Mouse (Mus musculus) neural tube, embryonic 15.5 days (tissue): ENCODE measurements at regions not wholly inside any gene's neighbourhood (a gene's known extent, or its start where the extent isn't known, plus 50 kb on each side); places are given as distances from the start of the nearest gene placed in this dataset.

Source experiments
- ATAC-seq: fragments of 200-750 bp; cut with Nextera tagmentation; 2 replicates; pipeline ENCODE4 v1.8.0; 2017; ENCODE audit warnings: mild to moderate bottlenecking, moderate TSS enrichment, moderate library complexity; ENCODE audit not compliant: low FRiP score
- H3K27ac ChIP-seq: fragments of 300-500 bp; sonication (generic); replicated peaks from 2 replicates; pipeline ENCODE4 v1.5.1; 2015; ENCODE audit warnings: mild to moderate bottlenecking, inconsistent platforms
- H3K27me3 ChIP-seq: fragments of 300-500 bp; sonication (generic); replicated peaks from 2 replicates; pipeline ENCODE4 v1.6.1; 2015; ENCODE audit warnings: inconsistent platforms
- H3K36me3 ChIP-seq: fragments of 300-500 bp; sonication (generic); 2 replicates; pipeline ENCODE4 v1.6.1; 2015; ENCODE audit warnings: inconsistent platforms
- H3K4me1 ChIP-seq: fragments of 300-500 bp; sonication (generic); 2 replicates; pipeline ENCODE4 v1.6.1; 2015; ENCODE audit warnings: inconsistent platforms
- H3K4me2 ChIP-seq: fragments of 300-500 bp; sonication (generic); 2 replicates; pipeline ENCODE4 v1.6.1; 2015; ENCODE audit warnings: inconsistent platforms, mild to moderate bottlenecking, moderate library complexity
- H3K4me3 ChIP-seq: fragments of 300-500 bp; sonication (generic); replicated peaks from 2 replicates; pipeline ENCODE4 v1.5.1; 2015; ENCODE audit warnings: mild to moderate bottlenecking, inconsistent platforms
- H3K9ac ChIP-seq: fragments of 300-500 bp; sonication (generic); replicated peaks from 2 replicates; pipeline ENCODE4 v1.6.1; 2015; ENCODE audit warnings: mild to moderate bottlenecking, inconsistent platforms
- H3K9me3 ChIP-seq: fragments of 300-500 bp; sonication (generic); replicated peaks from 2 replicates; pipeline ENCODE4 v1.6.1; 2016; ENCODE audit warnings: inconsistent platforms
- WGBS: fragments of 180-500 bp; shearing (Covaris S2); methylation state at CpG from one replicate; pipeline ENCODE4 v1.1.7; 2015; ENCODE audit warnings: mixed read lengths; 5-methylcytosine and 5-hydroxymethylcytosine counted together

GRCm38 (mm10) chr1:128767991-128768390, 175.9 kb upstream of the Cxcr4 start:
- Histone ChIP-seq H3K27ac (no peak overlapping the region), H3K36me3 (no peaks in the 10 kb centered on the region), H3K4me2 (no peak overlapping the region), H3K9me3 (no peaks in the 10 kb centered on the region), H3K4me1 (no peaks in the 10 kb centered on the region), H3K4me3 (no peak overlapping the region), H3K27me3 (0 out of 2 replicates have a peak, but pooled peaks cover 4% of the 10 kb centered on the region), H3K9ac (no peak overlapping the region)
- no peak for ATAC-seq
- WGBS = 97% methylated on average over 6 of the region's 6 CpGs

- no peaks in the 10 kb centered on the region for H3K9me3 ChIP-seq
- H3K36me3 ChIP-seq = no peaks in the 10 kb centered on the region
- 92% methylated on average over 3 of the region's 3 CpGs for WGBS
- no peak overlapping the region for H3K27ac ChIP-seq
- no peak for ATAC-seq
- 0 out of 2 replicates have a peak, but pooled peaks cover 4% of the 10 kb centered on the region for H3K27me3 ChIP-seq
- H3K4me2 ChIP-seq = no peak overlapping the region
- no peak overlapping the region for H3K4me3 ChIP-seq
- H3K9ac ChIP-seq = no peak overlapping the region
- H3K4me1 ChIP-seq = no peaks in the 10 kb centered on the region
These were observed 175.3 kb upstream of the Cxcr4 start for GRCm38 (mm10) chr1:128767415-128767814.

GRCm38 (mm10) chr1:128766894-128767268, 174.8 kb upstream of the Cxcr4 start:
- no peak overlapping the region for H3K27ac ChIP-seq
- H3K4me2 ChIP-seq = no peak overlapping the region
- no peaks in the 10 kb centered on the region for H3K4me1 ChIP-seq
- 0 out of 2 replicates have a peak, but pooled peaks cover 4% of the 10 kb centered on the region for H3K27me3 ChIP-seq
- ATAC-seq = no peak
- H3K9ac ChIP-seq = no peak overlapping the region
- no peaks in the 10 kb centered on the region for H3K36me3 ChIP-seq
- H3K9me3 ChIP-seq = no peaks in the 10 kb centered on the region
- no peak overlapping the region for H3K4me3 ChIP-seq
- 88% methylated on average over 7 of the region's 7 CpGs for WGBS

DNA sequence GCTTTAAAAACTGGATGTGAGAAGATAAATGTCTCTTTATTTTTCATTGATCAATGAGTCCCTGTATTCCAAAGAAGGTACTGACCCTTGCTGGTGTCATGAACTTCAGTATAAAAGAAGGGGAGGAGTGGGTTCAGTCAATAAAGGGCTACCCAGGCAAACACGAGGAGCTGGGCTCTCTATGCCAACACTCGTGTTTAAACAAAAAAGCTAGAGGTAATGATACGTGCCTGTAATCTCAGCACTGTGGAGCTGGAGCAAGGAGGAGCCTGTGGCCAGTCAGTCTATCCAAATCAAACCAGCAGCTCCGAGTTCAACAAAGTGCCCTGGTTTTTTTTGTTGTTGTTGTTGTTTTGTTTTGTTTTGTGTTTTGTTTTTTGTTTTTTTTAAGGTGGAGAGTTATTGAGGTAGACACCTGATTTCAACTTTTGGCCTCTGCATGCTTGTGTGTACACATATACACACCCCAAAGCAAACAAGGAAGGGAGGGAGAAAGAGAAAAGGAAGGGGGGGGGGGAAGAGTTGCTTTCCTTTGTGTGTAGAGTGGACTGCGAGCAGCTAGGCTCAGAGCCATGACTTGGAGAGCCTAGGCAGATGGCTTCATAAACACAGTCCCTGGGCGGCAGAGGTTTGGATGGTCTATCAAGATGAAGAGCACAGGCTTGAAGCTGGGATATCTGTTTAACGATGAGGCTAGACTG, 174.2 kb upstream of the Cxcr4 start:
- Histone ChIP-seq H3K4me2 (no peak overlapping the region), H3K27ac (no peak overlapping the region), H3K9me3 (no peaks in the 10 kb centered on the region), H3K4me1 (no peaks in the 10 kb centered on the region), H3K27me3 (0 out of 2 replicates have a peak, but pooled peaks cover 4% of the 10 kb centered on the region), H3K4me3 (no peak overlapping the region), H3K9ac (no peak overlapping the region), H3K36me3 (no peaks in the 10 kb centered on the region)
- ATAC-seq = no peak
- 47% methylated on average over 7 of the region's 7 CpGs for WGBS

GRCm38 (mm10) chr1:128765626-128766025, 173.5 kb upstream of the Cxcr4 start:
- 0 out of 2 replicates have a peak, but pooled peaks cover 4% of the 10 kb centered on the region for H3K27me3 ChIP-seq
- 74% methylated on average over 2 of the region's 2 CpGs for WGBS
- no peak for ATAC-seq
- no peak overlapping the region for H3K4me2 ChIP-seq
- H3K27ac ChIP-seq = no peak overlapping the region
- H3K4me1 ChIP-seq = no peaks in the 10 kb centered on the region
- no peaks in the 10 kb centered on the region for H3K9me3 ChIP-seq
- H3K4me3 ChIP-seq = no peak overlapping the region
- no peak overlapping the region for H3K9ac ChIP-seq
- H3K36me3 ChIP-seq = no peaks in the 10 kb centered on the region

GRCm38 (mm10) chr1:128765142-128765541, 173.0 kb upstream of the Cxcr4 start:
- Histone ChIP-seq H3K9me3 (no peaks in the 10 kb centered on the region), H3K36me3 (no peaks in the 10 kb centered on the region), H3K4me2 (no peak overlapping the region), H3K9ac (no peak overlapping the region), H3K27ac (no peak overlapping the region), H3K4me1 (no peaks in the 10 kb centered on the region), H3K27me3 (0 out of 2 replicates have a peak, but pooled peaks cover 4% of the 10 kb centered on the region), H3K4me3 (no peak overlapping the region)
- 94% methylated on average over 3 of the region's 3 CpGs for WGBS
- ATAC-seq = no peak

- no peak for ATAC-seq
- 25% methylated on average over 4 of the region's 4 CpGs for WGBS
- Histone ChIP-seq H3K27me3 (0 out of 2 replicates have a peak, but pooled peaks cover 4% of the 10 kb centered on the region), H3K36me3 (no peaks in the 10 kb centered on the region), H3K9ac (no peak overlapping the region), H3K9me3 (no peaks in the 10 kb centered on the region), H3K4me3 (no peak overlapping the region), H3K4me2 (no peak overlapping the region), H3K4me1 (no peaks in the 10 kb centered on the region), H3K27ac (no peak overlapping the region)
These were observed 170.8 kb upstream of the Cxcr4 start for GRCm38 (mm10) chr1:128762854-128763253.

DNA sequence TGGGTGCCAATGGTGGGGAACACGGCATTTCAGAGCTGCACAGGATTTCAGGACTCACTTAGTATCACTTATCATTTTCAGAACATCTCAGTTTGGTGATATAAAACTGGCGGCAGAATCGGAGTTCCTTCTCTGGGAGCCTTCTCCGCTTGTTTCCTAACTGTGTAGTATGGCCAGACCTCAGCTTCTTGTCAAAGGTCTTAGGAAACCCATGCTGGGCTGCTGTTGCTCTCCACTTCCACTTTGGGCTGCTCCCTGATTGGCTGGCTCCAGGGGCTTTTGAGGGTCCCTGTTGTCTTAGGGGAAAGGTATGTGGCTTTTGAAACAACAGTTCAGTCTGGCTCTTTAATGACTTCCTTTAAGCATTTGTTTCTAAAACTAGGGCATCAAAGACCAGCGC, 170.0 kb upstream of the Cxcr4 start:
- Histone ChIP-seq H3K9ac (no peak overlapping the region), H3K36me3 (no peaks in the 10 kb centered on the region), H3K9me3 (no peaks in the 10 kb centered on the region), H3K27me3 (0 out of 2 replicates have a peak, but pooled peaks cover 4% of the 10 kb centered on the region), H3K4me2 (no peak overlapping the region), H3K4me1 (no peaks in the 10 kb centered on the region), H3K4me3 (no peak overlapping the region), H3K27ac (no peak overlapping the region)
- WGBS = 84% methylated on average over 5 of the region's 5 CpGs
- no peak for ATAC-seq

DNA sequence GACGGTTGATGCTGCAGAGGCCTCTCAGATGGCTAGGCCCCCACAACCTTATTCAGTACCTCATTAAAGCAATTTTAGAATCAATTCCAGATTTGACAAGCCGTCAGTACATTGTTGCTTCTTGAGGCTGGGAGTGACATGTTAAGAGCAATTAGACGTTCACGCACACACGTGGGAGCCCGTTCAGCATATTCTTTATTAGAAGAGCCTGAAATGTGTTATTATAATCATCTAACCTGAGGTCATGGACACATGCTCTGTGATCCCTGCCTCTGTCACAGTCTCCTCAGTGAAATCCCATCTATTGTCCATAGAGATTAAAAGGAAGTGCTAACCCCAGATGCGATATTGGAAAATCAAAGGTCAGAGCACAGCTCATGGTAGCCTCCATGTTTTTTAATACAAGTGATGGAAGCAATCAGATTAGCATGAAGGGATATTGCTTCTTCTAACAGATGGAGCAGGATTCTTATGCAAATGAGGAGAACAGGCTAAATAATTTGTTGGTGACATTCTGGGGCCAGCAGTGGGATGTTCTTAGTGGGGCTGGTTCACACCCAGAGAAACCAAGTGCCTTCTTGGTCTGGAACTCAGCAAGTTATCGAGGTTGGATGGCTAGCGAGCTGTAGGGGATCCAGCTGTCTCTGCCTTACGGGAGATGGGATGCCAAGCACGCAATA, 166.8 kb upstream of the Cxcr4 start:
- no peak for ATAC-seq
- H3K9ac ChIP-seq = no peak overlapping the region
- H3K27ac ChIP-seq = no peak overlapping the region
- H3K36me3 ChIP-seq = no peaks in the 10 kb centered on the region
- H3K4me1 ChIP-seq = no peaks in the 10 kb centered on the region
- no peak overlapping the region for H3K4me3 ChIP-seq
- 77% methylated on average over 11 of the region's 11 CpGs for WGBS
- H3K4me2 ChIP-seq = no peak overlapping the region
- 0 out of 2 replicates have a peak, but pooled peaks cover 3% of the 10 kb centered on the region for H3K27me3 ChIP-seq
- no peaks in the 10 kb centered on the region for H3K9me3 ChIP-seq

DNA sequence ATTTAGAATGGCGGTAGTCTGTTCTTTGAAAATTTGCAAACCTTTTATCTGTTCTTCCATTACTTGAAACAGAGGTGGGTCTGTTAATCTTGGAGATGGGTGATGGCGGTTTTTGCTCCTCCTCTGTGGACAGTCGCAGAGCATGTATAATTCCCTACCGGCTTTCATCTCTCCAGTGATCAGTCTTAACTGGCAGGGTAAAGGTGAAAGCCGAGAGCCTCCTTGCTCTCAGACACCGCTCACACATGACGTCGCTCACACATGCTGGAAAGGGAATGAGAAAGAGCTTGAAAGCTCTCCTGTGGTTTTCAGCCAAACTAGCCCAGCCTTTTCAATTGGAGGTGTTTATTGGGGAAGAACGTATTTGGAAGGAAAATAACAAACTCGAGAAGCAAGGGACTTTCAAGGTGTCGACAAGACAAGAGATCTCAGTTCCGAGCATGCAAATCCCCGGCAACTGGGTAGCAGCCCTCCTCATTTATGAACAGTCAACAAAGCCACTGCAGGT, 166.3 kb upstream of the Cxcr4 start:
- no peaks in the 10 kb centered on the region for H3K36me3 ChIP-seq
- no peaks in the 10 kb centered on the region for H3K4me1 ChIP-seq
- H3K4me2 ChIP-seq = no peak overlapping the region
- no peaks in the 10 kb centered on the region for H3K27me3 ChIP-seq
- 81% methylated on average over 13 of the region's 13 CpGs for WGBS
- H3K27ac ChIP-seq = no peak overlapping the region
- no peaks in the 10 kb centered on the region for H3K9me3 ChIP-seq
- H3K9ac ChIP-seq = no peak overlapping the region
- no peak for ATAC-seq
- no peak overlapping the region for H3K4me3 ChIP-seq

DNA sequence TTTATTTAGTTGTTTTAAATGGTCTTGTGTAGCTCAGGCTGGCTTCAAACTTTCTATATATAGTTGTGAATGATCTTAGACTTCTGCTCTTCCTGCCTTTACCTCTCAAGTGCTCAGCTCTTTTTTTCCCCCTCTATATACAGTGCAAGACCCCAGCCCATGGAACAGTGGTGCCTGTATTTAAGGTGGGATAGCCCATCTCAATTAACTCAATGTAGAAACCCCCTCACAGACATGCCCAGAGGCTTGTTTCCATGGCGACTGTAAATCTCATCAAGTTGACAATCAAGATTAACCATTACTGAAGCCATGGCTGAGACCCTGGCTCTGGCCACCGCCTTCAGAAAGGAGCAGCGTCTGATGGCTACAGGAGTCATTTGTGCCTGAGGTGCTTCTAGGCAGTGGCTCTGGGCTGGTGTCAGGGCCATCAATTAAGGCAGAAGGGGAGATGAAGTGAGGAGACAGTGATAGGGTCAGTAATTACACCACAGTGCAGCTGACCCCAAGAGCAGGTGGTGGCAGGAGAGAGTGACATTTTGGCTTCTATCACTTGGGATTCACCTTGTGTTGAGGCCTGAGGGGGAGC, 161.4 kb upstream of the Cxcr4 start:
- no peak overlapping the region for H3K9ac ChIP-seq
- no peaks in the 10 kb centered on the region for H3K27me3 ChIP-seq
- 52% methylated on average over 3 of the region's 3 CpGs for WGBS
- H3K4me3 ChIP-seq = no peak overlapping the region
- H3K9me3 ChIP-seq = no peaks in the 10 kb centered on the region
- H3K4me2 ChIP-seq = no peak overlapping the region
- no peaks in the 10 kb centered on the region for H3K4me1 ChIP-seq
- no peaks in the 10 kb centered on the region for H3K36me3 ChIP-seq
- H3K27ac ChIP-seq = no peak overlapping the region
- ATAC-seq = no peak
